Mouse (Mus musculus): ENCODE data around the gene Pold1. TPM values are rescaled to one million over a fixed set of nuclear protein-coding genes. Genes with fewer than 3 reads are reported as not detected.
A peak's percentile ranks its signal among the peaks of the same experiment; 100 is the strongest.

The Pold1 gene
- 62.9 and 75.7 TPM in 2 replicates for total RNA-seq (2015; ENCODE audit: low replicate concordance)
- total RNA-seq (2017; ENCODE audit: low replicate concordance) = 39.6 and 53.8 TPM in 2 replicates

DNA sequence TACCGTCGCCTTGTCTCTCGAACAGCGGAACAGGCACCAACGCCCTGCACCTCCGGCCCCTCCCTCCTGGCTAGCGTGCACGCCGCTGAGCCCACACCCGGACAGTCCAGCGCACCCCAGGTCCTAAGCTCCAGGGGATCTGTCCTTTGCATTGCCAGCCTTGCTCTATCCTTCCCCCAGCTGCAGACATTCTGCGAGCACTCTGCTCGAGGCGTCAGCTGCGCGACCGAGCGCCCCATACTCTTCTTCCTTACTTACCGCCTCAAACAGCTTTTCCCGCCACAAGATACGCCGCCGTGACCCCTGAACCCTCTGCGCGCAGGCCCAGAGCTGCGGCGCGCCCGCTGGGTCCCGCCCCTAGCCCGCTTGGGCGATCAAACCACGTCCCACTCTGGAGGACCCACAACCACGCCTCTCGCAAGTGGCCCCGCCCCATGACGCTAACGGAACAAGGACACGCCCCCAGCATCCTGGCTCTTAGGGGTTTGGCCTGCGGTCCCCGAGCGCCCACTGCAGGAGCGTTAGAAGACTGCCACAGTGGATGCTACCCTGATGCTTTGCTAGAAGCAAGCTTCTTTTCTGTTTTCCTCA is at the start of gene Pold1:
Gene Pold1 (minus strand): TSS at position 353 of the 591 bp plus-strand sequence.
- ATAC-seq (replicated peaks; ENCODE audit: low FRiP score, poor library complexity, severe bottlenecking) = peak; percentile 86

DNA sequence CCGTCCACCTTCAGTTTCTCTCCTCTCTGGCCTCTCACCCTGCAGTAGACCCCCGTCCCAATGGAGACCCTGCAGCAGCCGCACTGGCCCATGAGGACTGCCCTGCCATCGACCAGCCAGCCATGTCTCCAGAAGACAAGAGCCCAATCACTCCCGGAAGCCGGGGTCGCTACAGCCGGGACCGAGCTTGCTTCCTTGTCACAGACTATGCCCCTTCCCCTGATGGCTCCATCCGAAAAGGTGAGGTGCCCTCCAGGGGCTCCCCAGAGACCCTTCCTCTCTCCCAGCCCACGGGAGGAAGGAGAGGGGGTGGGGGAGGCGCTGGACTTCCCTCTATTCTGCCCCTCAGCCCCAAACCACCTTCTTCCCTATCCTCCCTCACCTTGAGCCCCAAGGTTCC is 49.7 kb upstream of the Pold1 start:
- ATAC-seq (replicated peaks; ENCODE audit: low FRiP score, poor library complexity, severe bottlenecking) = no peak

DNA sequence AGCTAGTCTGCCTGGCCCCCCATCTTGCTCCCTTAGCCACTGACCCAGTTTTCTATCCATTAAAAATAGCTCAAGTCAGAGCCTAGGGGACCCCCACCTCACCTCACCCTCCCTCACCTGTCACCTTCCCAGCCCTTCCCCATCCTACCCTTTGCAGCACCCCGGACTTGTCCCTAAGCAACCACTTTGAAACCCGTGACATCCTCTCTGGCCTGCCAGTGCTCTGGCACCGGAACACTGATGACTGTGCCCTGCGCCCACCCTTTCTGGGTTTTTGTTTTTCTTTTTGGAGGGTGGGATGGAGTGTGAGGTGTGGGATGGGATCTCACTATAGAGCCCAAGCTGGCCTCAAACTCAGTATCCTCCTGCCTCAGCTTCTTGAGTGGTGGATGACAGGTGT is 49.0 kb upstream of the Pold1 start:
- ATAC-seq (replicated peaks; ENCODE audit: low FRiP score, poor library complexity, severe bottlenecking) = no peak

DNA sequence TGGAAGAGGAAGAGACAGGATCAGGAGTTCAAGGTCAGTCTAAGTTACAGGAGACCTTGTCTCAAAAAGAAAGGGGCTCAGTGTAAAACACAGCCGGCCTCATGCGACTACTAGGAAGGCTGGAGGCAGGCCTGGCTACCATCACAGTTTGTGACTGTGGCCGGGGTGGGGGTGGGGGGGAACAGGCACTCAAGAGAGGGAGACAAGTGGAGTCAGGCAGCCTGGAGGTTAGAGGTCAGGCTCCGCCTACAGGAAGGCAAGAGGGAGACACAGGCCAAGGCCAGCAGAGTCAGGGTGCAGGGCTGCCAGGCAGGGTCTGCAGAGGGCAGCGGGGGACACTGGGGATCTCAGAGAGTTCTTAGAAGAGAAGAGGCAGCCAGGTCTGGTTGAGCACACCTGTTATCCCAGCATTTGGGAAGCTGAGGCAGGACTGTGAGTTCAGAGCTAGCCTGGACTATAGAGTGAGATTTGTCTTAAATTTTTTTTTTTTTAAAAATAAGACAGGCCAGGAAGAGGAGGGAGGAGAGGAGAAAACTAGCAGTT is 48.4 kb upstream of the Pold1 start:
- no peak for ATAC-seq (replicated peaks; ENCODE audit: low FRiP score, poor library complexity, severe bottlenecking)

DNA sequence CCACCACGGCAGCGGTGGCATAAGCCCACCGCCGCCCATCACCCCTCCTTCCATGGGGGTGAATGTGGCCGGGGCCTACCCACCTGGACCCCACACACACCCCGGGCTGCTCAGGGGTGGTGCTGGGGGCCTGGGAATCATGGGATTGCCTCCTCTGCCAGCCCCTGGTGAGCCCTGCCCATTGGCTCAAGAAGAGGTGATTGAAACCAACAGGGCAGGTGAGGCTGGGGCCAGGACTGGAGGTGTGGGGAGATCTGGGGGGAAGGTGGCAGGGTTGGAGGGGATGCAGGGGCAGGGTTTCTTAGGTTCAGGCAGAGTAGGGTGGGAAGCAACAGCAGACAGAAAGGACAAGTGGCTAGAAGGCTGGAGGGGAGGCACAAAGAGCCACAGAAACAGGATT is 47.4 kb upstream of the Pold1 start:
- ATAC-seq (replicated peaks; ENCODE audit: low FRiP score, poor library complexity, severe bottlenecking) = no peak

DNA sequence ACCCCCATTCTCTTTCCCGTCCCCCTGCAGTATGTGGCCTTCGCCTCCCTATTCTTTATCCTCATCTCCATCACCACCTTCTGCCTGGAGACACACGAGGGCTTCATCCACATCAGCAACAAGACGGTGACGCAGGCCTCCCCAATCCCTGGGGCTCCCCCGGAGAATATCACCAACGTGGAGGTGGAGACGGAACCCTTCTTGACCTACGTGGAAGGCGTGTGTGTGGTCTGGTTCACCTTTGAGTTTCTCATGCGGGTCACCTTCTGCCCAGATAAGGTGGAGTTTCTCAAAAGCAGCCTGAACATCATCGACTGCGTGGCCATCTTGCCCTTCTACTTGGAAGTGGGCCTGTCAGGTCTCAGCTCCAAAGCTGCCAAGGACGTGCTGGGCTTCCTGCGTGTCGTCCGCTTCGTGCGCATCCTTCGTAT is 46.5 kb upstream of the Pold1 start:
- no peak for ATAC-seq (replicated peaks; ENCODE audit: low FRiP score, poor library complexity, severe bottlenecking)

DNA sequence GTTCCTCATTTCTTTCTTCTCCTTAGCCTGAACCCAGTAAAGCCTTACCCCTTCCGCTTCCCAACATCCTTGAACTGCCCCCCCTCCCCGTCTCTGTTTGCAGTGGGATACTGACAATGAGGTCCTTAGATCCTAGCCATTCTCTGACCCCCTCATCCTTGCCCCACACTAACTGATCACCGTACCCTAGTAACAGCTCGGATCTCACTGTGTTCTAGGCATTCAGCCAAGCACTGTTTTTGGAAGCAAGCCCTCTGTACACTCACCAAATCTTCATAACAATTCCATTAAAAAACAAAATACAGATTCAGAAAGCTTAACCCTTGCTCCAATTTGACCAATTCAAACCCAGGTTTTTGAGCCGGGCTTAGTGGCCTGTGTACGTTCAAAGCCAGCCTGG is 45.6 kb upstream of the Pold1 start:
- no peak for ATAC-seq (replicated peaks; ENCODE audit: low FRiP score, poor library complexity, severe bottlenecking)

DNA sequence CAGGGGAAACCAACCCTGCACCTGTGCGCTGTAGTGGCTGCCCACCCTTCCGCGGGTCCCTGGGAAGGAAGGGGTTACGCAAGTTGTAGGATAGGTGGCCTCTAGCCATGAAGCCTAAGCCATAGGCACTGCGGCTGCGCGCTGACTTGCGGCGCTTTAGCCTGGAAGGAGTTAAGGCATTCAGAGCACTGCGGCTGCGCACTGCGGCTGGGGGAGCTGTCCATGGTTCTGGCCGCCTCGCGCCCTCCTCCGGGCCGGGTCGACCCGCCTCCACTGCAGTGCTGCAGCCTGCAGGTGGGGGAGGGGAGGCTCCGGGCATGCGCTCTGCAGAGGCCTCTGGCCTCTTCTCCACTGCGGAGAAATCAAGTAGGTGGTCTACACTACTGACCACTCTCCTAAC is 45.1 kb upstream of the Pold1 start:
- no peak for ATAC-seq (replicated peaks; ENCODE audit: low FRiP score, poor library complexity, severe bottlenecking)

DNA sequence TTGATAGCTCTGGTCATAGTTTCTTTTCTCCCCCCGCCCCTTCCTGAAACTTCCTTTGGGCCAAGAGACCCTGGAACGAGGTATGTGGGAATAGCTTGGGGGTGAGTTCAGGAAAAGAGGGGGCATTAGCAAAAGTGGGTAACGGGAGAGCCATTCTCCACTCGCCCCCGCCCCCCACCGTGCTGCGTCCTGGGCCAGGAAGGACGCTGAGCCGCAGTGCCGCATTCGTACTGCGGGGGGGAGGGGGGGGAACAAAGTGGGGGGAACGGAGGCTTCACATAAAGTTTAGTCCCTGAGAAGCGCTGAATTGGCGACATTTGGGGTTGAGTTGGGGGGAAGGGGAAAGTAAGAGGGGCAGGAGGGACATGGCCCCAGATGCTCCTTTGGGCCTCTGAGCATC is 44.4 kb upstream of the Pold1 start:
- no peak for ATAC-seq (replicated peaks; ENCODE audit: low FRiP score, poor library complexity, severe bottlenecking)

DNA sequence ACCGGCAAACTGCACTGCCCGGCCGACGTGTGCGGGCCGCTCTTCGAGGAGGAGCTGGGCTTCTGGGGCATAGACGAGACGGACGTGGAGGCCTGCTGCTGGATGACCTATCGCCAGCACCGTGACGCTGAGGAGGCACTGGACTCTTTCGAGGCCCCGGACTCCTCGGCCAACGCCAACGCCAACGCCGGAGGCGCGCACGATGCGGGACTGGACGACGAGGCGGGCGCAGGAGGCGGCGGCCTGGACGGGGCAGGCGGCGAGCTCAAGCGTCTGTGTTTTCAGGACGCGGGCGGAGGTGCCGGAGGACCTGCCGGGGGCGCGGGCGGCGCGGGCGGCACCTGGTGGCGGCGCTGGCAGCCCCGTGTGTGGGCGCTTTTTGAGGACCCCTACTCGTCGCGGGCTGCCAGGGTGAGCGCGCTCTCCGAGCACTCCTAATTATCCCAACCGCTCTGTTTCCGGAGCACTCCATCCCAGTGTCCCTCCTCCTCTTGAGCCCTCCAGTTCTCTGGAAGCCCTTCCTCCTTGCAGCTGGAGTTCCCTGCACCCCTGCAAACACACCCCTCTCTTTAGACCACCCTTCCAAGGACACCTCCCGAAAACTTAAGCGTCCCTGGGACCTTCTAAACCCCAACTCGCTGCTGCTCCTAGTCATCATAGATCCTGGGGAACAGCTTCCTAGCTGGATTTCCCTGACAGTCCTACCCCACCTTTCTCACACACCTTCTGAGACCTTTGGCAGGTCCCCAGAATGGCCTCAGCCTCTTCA is 42.9 kb upstream of the Pold1 start:
- ATAC-seq (replicated peaks; ENCODE audit: low FRiP score, poor library complexity, severe bottlenecking) = no peak

DNA sequence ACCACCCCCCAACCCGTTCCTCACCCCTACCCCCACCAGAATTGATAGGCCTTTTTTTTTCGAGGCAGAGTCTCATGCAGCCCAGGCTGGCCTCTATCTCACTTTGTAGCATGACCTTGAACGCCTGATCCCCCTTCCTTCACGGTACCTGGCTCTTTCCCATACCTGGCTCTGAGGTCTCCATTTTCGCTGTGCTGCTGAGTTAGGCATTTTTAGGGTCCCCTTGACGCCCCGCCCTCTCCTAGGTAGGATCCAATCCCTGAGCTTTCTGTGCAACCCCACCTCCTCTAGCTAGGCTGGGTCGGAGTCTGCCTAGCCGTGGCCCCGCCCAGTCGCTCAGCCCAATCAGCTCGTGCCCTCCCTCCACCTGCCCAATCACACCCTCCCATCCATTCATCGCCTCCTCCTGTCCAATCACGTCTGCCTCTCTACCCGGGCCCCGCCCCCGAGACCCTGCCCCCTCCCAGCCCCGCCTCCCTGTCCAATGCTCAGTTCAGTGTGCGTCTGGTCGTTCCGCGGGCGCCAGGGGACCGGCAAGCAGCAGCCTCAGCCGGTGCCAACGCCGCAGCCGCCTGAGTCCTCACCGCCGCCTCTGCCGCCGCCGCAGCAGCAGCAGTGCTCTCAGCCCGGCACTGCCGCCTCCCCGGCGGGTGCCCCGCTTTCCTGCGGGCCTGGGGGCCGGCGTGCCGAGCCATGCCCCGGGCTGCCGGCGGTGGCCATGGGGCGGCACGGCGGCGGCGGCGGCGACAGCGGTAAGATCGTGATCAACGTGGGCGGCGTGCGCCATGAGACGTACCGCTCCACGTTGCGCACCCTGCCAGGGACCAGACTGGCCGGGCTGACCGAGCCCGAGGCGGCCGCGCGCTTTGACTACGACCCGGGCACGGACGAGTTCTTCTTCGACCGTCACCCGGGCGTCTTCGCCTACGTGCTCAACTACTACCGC is 42.0 kb upstream of the Pold1 start, which contains the start of gene Kcnc3:
Gene Kcnc3 (plus strand): TSS at position 263 of the 946 bp plus-strand sequence.
- no peak for ATAC-seq (replicated peaks; ENCODE audit: low FRiP score, poor library complexity, severe bottlenecking)

DNA sequence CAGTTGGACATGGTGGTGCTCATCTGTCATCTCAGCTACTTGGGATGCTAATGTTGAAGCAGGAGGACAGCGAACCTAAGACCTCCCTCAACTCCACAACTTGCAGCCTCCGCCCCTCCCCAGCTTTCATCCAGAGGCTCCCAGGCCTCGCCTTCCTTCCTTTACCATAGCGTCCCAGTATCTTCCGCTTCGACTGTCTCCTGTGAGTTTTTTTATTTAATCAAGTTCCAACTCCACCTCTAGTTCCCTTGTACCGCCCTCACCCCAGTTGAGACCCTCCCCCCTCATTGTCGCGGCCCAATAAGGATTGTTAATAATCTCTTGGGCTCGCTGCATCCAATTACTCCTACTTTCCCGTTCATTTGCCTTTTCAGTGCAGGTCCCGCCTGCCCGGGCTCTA is 41.3 kb upstream of the Pold1 start:
- ATAC-seq (replicated peaks; ENCODE audit: low FRiP score, poor library complexity, severe bottlenecking) = no peak

DNA sequence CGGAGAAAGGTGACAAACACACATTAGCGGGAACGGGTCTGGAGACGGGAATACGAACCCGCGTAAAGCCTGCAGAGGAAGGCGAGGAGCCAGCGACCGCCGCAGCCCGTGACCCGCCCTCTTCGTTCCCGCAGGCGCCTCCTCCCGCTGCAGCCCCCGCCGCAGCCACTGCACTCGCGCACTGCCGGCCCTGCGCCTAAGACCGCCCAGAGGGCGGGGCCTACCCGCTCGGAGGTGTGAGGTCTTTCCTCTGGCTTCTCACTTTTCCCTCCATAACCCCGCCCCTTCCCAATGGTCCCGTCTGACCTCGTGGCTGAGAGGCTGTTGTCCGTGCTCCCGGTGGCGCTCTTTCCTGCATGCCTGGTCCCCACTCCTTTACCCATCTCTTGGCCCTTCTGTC is 40.5 kb upstream of the Pold1 start:
- no peak for ATAC-seq (replicated peaks; ENCODE audit: low FRiP score, poor library complexity, severe bottlenecking)

DNA sequence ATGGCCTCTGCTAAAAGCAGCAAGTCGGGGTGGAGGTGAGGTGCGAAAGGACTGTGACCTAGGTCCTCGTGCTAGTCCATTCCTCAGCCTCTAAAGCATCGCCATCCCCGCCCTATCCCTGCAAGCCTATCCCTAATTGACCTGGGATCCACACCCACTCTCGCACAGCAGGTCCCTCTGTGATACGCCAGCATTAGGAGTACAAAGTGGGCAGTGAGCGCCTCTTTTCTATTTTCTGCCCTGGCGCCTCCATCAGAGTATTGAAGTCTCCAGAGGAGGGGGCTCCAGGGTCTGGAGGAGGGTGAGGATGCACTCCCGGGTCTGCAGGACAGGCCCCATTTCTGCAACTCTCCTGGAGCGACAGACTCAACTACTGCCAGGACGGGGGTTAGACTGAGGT is 39.7 kb upstream of the Pold1 start:
- ATAC-seq (replicated peaks; ENCODE audit: low FRiP score, poor library complexity, severe bottlenecking) = no peak

DNA sequence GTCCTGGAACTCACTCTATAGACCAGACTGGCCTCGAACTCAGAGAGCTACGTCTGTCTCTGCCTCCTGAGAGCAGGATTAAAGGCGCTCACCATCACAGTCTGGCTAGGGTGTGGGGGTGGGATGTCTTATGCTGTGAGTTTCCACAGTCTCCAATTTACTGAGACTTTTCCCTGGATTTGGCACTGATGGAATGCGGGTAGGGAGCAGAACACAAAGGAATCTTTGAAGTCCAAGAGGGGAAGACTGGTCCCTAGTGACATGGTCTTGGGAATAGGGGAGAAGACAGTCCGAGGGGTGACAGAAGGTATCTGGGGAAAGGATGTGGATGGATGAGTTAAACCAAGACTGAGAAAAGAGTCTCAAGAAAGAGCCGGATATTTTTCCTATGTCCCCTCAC is 39.0 kb upstream of the Pold1 start:
- no peak for ATAC-seq (replicated peaks; ENCODE audit: low FRiP score, poor library complexity, severe bottlenecking)

DNA sequence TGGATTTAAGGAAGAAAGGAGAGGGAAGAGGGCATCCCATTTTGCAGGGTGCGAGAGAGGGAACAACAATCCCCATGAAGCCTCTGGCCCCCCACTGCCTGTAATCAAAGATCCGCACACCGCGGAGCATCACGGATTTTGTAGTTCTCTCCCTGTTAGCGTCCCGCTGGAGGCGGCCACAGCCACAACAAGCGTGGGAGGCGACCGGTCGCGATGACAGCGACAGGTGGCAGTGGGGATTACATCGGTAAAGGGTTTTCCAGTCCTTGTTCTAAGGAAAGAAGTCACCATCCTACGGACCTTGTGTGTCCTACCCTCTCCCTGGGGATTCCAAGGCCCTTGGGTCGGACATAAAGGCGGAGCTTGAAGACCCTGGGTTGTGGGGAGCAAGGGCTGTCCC is 38.3 kb upstream of the Pold1 start:
- ATAC-seq (replicated peaks; ENCODE audit: low FRiP score, poor library complexity, severe bottlenecking) = no peak

DNA sequence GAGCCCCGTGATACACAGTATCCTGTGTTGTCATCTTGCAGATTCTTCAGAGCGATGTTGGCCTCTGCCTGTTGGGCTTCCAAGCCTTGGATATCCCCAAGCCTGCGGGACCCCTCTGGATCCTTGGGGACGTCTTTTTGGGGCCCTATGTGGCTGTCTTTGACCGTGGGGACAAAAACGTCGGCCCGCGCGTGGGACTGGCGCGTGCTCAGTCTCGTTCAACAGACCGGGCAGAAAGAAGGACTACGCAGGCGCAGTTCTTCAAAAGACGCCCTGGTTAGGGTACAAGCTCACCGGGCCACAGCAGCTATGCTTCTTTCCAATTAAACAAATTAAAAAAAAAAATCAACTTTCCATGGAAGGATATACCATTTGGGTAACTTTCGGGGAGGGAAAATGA is 37.9 kb upstream of the Pold1 start:
- ATAC-seq (replicated peaks; ENCODE audit: low FRiP score, poor library complexity, severe bottlenecking) = no peak

DNA sequence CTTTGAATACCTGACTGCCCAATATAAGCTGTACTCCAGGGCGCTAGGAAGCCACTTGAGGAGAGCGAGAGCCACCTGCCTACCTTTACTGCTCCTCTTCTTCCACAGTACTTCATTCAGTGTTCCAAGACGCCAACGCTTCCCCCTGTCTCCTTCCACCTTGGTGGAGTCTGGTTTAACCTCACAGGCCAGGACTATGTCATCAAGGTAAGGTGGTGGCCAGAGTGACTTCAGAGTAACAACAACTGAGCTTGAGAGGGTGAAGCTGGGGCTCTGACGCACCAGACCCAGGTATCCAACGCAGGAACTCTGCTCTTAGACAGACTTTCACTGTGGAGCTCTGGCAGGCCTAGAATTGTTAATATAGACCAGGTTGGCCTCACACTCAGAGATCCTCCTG is 37.0 kb upstream of the Pold1 start:
- no peak for ATAC-seq (replicated peaks; ENCODE audit: low FRiP score, poor library complexity, severe bottlenecking)

DNA sequence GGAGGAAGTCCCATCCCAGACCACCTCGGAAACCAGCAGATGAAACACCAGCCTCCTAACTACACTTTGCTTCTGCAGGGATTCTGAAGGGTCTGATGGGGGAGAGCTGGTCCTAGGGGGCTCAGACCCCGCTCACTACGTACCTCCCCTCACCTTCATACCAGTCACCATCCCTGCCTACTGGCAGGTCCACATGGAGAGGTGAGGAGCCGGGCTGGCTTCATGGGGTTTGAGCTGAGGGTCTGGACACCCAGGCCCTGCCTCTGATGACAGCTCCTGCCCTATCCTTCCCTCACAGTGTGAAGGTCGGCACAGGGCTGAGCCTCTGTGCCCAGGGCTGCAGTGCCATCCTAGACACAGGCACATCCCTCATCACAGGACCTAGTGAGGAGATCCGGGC is 36.3 kb upstream of the Pold1 start:
- no peak for ATAC-seq (replicated peaks; ENCODE audit: low FRiP score, poor library complexity, severe bottlenecking)

DNA sequence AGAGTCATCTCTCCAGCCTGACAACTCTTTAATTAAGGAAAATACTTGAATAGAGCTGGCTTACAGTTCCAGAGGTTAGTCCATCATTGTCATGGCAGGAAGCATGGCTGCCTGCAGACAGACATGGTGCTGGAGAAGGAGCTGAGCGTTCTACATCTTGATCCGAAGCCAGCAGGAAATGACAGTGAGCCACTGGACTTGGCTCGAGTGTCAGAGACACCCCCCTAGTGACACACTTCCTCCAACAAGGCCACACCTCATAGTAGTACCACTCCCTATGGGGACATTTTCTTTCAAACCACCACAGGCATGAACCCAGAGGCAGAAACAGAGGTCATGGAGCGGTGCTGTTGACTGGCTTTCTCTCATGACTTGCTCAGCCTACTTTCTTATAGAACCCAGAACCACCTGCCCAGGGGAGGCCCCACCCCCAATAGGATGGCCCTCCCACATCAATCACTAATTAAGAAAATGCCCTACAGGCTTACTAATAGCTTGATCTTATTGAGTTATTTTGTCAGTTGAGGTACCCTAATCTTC is 35.7 kb upstream of the Pold1 start:
- ATAC-seq (replicated peaks; ENCODE audit: low FRiP score, poor library complexity, severe bottlenecking) = no peak
